Mouse (Mus musculus) C2C12 (cell line): ENCODE measurements at regions not wholly inside any gene's neighbourhood (a gene's known extent, or its start where the extent isn't known, plus 50 kb on each side); places are given as distances from the start of the nearest gene placed in this dataset.

Experiments
- CEBPB ChIP-seq: IDR thresholded peaks from one replicate; pipeline ENCODE4 v1.6.1; 2011; ENCODE audit warnings: low read depth, mild to moderate bottlenecking, control low read depth, moderate library complexity
- CTCF ChIP-seq: IDR thresholded peaks from one replicate; pipeline ENCODE4 v1.5.1; 2011; ENCODE audit not compliant: control insufficient read depth, insufficient read depth, insufficient read length
- FOSL1 ChIP-seq: IDR thresholded peaks from one replicate; pipeline ENCODE4 v1.8.0; 2011; ENCODE audit warnings: mild to moderate bottlenecking, low read length; ENCODE audit not compliant: poor library complexity, insufficient read depth, severe bottlenecking
- MYOG ChIP-seq: IDR thresholded peaks from one replicate; pipeline ENCODE4 v1.6.1; 2011; ENCODE audit not compliant: control insufficient read depth, insufficient read length; ENCODE audit errors: extremely low read depth
- USF1 ChIP-seq: IDR thresholded peaks from one replicate; pipeline ENCODE4 v1.6.1; 2011; ENCODE audit warnings: low read depth, mild to moderate bottlenecking, control low read depth, moderate library complexity

DNA sequence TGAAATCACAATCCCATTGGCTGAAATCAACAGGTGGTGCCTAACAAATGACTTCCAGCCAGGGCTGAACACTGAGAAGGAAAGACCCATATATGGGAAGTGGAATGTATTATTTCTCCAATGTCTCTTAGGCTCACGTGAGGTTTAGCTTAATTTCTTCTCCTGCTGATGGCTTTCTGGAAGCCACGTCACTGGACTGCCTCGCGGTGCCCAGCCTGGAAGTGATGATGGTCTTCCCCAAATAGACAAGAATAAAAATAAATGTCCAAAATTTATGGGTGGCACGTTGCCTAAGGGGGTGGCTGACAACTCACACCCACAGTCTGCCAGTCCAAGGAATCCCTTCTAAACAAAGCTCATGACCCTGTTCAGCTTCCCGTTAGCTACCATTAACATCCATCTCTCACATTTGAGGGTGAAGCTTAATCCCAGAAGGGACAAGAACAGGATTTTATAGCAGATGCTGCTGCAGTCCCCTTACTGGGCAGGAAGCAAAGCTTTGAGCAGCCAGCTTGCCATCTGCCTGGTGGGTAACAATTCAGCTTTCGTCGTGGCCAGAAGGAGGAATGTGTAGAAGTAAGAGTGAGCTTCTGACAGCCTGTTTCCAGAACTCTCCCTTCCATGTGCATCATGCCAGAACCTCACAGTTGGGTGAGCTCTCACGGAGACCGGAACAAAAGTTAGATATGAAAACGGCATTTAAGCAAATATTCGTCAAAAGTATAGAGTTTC, 105.8 kb downstream of the Thbs2 start:
- TF ChIP-seq CTCF (no peak), MYOG (no peak), USF1 (no peak), FOSL1 (no peak), CEBPB (no peak)
